Mouse (Mus musculus) CH12F3 (cell line): ENCODE results near the gene Reps2.

Experiments used
- in situ Hi-C: fragments of 300-500 bp; cut with MboI; formaldehyde crosslinking; loops from 2 replicates; pipeline ENCODE4 v1.14.3; 2020; ENCODE audit warnings: low sequenced_read_pairs

Gene Reps2

DNA sequence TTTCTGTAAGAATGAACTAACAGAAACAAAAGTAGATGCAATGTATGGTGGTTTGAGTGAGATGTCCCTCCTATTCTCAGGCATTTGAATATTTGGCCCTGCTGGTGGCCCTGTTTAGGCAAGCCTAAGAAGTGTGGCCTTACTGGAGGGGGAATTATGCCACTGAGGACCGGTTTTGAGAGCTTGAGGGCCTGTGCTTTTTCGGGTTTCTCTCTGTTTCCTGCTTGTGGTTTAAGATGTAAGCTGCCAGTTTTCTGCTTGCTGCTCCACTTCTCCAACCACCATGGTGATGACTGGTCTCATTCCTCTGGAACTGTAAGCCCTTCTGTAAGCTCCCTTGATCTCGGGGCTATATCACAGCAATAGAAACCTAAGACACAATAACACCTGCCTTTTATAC, 142.5 kb downstream of the Reps2 start:
- in situ Hi-C loops: no loop called here

DNA sequence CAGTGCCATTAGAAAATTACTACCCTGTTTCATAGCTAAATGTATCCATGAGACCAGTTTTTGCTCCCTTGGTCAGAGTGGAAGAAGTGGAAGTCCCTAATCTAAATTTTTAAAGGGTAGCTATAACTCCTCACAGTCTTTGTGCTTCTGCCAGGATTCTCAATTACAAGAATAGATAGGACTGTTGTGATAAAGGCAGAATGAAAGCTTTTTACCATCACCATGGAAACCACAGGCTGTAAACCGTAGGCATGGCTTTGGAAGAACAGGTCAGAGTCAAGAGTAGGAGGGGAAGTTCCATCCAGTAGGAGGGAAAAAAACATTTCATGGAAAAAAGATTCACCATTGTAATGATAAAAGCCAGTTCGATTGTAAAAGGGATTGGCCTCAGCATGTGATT, 147.0 kb downstream of the Reps2 start:
- in situ Hi-C loops: no loop called here

DNA sequence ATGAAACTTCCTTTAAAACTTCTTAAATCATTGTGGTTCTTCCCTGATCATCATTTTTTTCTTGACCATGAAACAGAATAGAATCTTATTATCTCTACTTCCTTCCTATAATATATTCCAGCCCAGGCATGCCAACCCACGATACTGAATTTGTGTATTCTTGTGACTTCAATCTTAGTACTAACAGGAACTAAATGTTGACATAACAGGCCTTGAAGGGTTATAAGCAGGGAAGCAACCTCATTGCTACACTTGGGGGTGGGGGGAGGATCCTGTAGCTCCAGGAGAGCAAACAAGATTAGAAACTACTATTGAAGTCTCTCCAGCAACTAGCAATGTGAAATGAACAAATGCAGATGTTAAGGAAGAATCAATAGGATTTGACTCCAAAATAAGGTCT, 154.8 kb downstream of the Reps2 start:
- in situ Hi-C loops: no loop called here

DNA sequence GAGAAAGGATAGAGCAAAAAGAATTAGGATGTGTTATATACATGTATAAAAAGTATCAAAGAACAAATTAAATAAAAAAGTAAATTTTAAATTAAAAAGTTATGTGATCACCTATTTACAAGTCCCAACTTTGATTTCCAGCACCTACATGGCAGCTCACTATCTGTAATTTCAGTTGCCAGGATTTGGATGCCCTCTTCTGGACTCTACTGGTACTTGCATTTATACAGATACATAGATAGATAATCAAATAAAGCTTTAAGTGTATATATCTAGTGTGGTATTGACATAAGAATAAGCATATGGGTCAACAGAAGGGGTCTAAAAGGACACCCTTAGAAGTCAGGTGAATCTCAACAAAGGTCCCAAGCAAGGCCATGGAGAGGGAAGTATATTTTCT, 155.7 kb downstream of the Reps2 start:
- in situ Hi-C loops: no loop called here

DNA sequence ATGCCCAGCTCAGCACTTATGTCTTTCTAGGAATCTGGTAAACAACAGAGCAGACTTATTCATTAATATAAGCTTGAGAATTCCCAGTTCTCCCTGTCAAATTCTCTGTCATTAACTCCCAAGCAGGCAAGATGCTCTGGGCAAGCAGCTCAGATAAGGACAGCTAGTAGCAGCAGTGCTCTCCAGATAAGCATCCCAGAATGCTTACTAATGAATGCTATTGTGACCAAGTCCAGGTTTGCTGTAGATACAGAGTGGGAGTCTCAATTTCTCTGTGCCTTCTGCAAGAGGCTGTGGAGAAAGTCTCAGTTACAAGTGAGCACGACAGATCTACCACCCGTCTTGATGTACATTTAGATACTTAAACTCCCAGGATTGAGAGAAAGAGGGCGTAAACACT, 173.2 kb downstream of the Reps2 start:
- in situ Hi-C loops: no loop called here

DNA sequence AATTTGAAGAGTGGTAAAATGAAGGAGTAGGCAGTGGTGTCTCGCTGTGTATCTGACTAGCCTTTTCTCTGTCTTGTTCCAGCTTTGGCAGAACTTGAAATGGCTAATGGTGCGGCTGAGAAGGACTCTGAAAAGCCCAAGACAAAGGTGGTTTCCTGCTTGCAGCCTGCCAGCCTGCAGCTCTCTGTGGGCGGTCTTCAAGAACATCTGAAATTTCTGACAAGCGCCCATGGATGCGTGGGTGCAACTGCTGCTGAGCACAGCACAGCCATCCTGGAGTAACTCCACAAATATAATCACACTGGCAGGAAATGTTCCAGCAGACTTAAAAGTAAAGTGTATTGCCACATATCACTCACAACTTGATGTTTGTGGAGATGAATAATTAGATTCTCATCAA, 181.3 kb downstream of the Reps2 start:
- in situ Hi-C loops: no loop called here

DNA sequence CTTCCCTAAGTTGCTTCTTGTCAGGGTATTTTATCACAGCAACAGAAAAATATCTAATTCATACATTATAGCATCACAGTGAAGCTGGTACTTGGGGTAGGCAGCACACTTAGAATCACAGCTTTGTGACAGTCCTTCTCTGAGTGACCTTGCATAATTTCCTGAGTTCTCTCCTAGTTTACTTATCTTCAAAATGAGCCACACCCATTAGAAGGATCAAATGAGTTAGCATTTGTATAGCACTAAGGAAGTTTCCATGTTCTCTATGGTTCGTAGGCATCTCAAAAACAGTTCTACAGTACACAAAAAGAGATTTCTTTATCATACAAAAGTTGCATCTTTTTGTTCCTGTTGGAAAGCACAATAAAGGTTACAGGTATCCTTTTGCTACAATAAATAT, 187.0 kb downstream of the Reps2 start:
- in situ Hi-C loops: no loop called here

DNA sequence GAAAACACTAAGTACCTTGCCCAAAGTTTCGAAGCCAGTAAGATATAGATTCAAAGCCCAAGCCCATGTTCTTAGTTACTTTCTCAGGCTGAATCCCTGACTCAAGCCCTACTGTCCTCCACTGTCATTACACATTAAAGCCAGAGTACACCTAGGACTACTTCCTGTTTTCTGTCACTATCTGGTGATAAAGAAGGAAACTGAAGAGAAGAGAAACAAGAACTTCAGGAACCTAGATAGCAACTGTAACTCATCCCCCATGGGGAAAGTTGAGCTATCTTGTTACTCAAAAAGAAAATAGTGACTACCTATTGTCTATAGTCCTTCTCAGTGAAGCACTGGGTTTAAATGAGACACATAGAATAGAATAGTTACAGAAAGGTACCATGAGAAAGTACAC, 188.1 kb downstream of the Reps2 start:
- in situ Hi-C loops: no loop called here

DNA sequence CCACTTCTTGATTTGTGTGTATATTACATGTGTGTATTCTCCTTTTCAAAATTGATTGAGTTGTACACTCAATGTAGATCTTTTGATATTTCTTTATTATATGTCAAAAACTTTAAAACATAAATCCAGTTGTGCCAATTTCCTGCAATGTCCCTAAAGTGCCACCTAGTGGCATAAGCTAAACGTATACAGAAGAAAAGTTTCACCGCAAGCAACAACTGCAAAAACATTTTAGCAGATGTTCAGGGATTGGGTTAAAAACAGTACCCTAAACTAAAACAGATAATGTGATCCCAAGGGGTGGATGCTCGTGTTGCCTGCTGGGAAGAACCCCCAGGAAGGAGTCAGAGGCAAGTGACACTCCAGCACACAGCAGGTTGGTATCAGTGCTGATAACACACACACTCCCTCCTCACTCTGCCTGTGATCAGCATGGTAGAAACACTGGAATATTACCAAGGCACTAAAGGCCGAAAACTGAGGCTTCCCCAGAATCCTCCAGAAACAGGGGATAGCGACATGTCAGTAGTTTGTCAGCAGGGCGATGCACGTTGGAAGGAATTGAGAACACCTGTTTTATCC, 189.5 kb downstream of the Reps2 start:
- in situ Hi-C loops: no loop called here

DNA sequence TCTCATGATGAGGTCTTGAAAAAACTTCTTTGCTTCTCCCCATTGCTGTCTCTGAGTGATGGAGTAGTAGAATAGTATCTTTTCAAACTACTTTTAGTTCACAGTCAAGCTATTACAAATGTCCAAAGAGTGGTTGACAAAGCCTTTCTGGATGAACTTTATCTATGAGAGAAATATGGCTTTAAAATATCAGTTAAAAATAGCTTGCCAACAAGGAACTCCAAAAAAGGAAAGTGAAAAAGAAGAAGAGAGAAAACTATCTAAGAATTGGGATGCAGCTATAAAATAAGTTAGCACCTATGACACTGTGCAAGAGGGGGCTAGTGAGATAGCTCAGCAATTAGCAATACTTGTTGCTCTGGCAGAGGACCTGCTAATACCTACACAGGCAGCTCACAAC, 190.8 kb downstream of the Reps2 start:
- in situ Hi-C loops: no loop called here

DNA sequence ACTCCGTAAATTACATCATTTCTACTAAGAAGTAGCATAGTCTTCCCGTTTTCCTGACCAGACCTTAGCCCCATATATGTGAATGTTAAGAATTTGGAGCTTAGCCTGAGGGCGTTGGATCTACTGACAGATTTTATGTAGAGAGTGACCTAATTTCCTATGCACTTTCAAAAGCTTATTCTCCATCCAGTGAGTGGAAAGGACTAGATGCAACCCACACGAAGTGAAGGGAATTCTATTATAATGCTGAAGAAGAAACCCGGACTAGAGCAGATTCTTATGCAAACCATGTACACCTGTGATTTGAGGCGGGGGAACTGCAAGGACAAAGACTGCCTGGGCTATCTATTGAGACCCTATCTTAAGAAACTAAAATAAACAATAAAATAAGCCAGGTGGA, 195.5 kb downstream of the Reps2 start:
- in situ Hi-C loops: no loop called here

DNA sequence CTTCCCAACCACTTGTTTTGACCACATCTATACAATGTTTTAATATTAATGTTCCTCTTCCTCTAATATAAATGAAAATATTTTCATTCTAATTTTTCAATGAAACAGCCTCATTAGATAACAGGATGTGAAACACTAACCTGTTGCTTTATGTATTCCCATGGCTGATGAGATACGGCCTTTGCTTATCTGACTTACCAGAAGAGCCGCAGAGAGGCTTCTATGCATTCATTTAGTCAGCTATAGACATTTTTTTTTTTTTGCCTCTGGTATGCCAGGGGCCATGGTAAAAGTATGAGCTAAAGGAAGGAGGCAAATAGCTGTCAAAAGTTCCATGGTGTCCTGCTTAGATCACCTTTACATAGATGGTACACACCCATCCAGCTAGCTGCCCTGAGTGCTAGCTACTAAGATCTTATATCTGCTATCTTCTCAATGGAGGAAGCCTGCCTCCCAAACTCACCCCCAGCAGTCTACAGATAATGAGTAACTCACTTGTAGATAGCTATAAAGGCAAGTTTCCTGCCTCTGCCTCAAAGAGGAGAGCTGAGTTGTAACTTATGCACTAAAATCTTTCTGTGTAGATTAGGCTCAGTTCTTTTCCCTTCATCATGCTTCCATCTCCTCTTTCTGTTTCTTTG, 196.7 kb downstream of the Reps2 start:
- in situ Hi-C loops: no loop called here

DNA sequence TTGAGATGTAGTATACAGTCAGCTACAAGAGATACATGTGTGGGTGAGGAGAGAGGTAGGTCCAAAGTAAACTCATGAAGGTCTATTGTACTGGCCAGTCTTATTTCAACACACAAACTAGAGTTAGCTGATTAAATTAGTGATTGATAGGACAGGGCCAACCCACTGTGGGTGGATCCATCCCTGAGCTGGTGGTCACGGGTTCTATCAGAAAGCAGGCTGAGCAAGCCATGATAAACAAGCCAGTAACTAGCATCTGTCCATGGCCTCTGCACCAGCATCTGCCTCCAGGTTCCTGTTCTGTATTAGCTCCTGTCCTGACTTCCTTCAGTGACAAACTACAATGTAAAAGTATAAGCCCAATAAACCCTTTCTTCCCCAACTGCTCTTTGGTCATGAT, 200.1 kb downstream of the Reps2 start:
- in situ Hi-C loops: no loop called here

DNA sequence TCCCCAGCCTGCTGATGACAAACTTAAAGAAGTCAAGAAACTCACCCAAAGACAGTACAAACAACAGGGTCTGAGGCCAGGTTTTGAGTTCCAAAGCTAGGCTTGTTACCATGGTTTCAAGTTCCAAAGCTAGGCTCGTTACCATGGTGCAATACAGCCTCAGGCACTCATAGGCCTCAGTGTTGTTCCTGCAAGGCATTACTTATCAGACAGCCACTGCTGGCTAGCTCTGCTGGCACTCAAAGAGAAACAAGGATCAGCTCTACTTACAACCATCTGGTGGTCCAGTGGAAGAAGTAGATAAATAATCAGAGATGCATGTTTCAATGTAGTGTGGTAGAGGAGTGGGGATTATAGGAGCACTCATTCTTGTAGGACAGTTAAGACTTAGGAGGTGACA, 200.5 kb downstream of the Reps2 start:
- in situ Hi-C loops: no loop called here

DNA sequence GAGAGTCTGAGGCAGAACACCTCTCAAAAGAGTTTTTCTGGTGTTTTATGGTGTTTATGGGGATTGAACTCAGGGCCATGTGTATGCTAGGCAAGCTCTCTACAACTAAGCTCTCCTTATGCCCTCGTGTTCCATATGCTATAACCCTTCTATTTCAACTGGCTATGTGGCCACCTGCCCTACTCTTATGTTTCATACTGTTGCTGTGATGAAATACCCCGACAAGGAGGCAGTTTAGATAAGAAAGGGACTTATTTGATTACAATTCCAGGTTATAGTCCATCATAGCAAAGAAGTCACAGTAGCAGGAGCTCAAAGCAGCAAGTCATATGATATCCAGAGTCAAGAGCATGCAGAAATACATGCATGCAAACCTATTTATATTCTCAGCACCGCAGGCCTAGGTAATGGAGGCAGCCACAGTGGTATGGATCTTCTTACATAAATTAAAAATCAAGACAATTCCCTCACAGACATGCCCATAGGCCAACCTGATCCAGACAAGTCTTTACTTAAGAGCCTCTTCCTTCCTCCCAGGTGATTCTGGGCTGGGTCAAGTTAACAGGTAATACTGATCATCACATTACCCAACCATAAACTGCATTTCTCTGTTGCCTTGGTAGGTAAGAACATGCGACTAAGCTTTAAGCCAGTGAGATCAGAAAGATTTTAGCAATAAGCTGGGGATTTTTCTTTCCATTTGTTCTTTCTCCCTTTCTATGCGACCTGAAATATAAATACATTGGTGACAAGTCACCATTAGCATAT, 210.5 kb downstream of the Reps2 start:
- in situ Hi-C loops: no loop called here

DNA sequence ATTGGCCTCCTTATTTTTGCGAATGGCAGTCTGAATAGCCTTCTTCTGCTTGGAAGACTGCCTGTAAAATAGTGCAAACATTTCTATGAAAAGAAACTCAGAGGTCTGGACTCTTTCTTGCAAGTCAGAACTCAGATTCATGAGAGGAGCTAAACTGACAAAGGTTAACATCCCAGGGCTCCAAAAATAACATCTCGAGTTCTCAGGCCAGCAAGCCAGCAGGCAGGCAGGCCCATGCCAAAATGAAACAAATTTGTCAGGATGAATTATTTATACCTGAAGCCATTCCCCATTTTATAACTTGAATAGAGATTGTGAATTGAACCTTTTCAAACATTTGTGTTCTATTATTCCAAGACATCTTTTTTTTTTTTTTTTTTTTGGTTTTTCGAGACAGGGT, 215.8 kb downstream of the Reps2 start:
- in situ Hi-C loops: no loop called here

DNA sequence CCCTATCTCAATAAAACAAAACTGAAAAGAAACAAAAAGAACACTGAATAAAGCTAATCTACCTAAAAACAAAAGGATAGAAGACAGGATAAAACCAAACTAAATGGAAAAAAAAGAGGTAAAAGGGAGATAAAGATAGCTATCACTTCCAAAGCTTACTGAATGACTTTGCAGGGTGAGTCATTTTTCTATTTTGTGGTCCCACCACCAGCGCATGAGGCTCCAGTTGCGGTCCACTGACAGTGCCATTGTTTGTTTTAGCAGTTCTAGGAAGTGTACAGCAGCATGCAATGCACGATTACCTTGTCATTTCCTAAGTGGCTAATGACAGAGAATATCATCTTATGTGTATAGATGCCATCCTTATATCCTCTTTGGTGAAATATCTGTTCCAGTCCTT, 224.0 kb downstream of the Reps2 start:
- in situ Hi-C loops: no loop called here

DNA sequence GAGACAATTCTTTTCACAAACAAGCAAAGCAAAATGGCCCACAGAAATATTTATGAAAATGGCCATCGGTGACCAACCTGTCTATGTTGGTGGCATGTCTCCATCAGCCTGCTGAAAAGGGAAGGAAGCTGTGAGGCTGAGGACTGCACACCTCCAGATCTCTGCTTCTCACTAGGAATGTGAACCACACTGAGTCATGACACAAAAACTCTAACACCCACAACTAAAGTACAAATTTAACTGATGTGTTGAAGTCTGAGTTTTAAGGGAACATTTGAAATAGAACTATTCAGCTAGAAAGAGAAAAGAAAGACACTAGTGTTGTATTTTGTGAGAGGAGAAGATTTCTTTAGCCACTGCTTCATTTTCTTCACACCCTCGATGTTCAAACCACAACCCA, 230.3 kb downstream of the Reps2 start:
- in situ Hi-C loops: no loop called here

DNA sequence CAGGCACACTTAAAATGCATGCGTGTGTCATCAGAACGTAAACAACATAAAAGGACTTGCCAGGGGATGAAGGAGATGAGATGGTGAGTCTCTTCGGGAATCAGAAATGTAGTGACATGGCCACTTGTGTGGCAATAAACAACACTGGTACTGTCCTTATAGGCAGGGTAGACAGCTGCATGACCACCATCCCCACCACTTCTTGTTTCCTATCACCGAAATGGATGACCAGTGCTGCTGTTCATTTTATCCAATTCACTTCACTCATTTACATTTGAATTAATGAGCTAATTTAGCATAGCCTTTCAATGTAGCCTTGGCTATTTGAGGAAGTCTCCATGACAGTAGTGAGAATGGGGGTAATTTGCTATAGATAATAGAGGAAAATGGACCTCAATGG, 236.2 kb downstream of the Reps2 start:
- in situ Hi-C loops: no loop called here

DNA sequence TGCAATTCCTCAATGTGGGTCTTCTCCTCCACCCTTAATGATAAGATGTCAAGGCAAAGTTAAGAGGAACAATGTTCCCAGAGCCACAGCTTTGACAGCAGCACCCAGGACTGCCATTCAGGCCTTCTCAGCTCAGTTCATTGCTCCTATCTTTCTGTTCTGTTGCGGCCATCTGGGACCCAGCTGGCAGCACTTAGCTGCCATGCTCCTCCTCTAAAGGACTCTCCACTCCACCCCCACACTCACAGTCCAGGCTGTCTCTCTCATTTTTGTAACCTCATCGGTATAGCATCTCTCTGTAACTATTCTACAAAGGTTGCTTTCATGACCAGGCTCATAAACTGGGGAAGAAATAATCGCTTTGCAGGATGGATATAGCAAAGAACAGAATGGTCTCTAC, 241.0 kb downstream of the Reps2 start:
- in situ Hi-C loops: no loop called here

DNA sequence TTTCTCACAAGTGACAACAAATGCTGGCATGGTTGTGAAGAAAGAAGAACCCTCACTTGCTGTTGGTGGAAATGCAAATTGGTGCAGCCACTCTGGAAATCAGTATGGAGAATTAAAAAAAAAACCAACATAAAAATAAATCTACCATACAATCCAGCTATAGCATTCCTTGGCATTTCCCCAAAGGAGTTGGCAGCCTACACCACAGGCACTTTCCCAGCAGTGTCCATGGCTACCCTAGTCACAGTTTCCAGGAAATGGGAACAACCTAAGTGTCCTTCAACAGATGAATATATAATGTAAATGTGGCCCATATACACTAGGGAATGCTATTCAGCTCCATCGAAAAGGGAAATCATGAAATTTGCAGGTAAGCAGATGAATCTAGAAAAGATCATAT, 262.7 kb downstream of the Reps2 start:
- in situ Hi-C loops: no loop called here

DNA sequence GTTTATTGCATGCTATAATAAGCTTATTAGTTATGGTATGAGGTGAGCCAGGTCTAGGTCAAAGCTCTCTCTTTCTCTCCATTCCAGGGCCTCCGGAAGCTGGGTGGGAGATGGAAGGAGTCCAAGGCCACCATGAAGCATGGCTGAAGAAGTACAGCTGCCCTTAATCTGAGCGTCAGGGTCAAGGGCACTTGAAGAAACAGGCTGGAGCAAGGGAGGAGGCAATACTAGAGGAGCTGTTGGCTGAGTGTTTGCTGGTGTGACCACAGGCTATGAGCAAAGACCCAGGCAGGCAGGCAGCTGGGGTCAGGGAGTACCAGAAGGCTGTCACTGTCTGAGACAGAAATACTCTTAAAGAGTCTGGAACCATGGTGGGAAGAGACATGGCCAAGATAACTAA, 280.2 kb downstream of the Reps2 start:
- in situ Hi-C loops: no loop called here
